Mouse (Mus musculus) lung, postnatal 0 days (tissue): ENCODE measurements at regions not wholly inside any gene's neighbourhood (a gene's known extent, or its start where the extent isn't known, plus 50 kb on each side); places are given as distances from the start of the nearest gene placed in this dataset.

Experiments
- CTCF ChIP-seq: IDR thresholded peaks from 2 replicates; pipeline ENCODE4 v1.5.1; 2016; ENCODE audit warnings: antibody characterized with exemption, mild to moderate bottlenecking
- EP300 ChIP-seq: IDR thresholded peaks from 2 replicates; pipeline ENCODE4 v1.6.1; 2016; ENCODE audit warnings: antibody characterized with exemption, mild to moderate bottlenecking, control low read depth

DNA sequence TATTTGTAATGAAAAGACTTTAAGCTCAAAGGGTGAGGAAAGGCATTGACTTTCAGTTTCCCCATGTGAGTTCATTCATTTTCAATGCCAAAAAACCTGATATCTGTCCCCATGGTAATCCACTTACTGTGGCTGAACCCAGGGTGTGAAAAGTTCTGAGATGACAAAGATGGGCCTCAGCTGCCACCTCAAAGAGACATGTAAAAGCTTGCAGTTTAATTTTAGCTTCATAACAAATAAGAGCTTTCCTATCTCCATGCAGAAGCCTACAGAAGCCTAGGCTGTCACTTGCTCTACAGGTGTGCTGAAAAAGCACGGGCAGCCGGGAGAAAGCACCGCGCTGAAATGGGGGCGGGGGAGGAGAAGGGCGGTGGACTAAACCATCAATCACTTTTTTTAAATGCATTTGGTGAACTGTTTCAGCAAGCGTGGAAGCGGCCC lies 140.1 kb upstream of the Rreb1 start:
- no peak for TF ChIP-seq CTCF
- no peak for TF ChIP-seq EP300
